Mouse (Mus musculus): Measurements from ENCODE around the gene Ptpn20. TPM values are rescaled to one million over a fixed set of nuclear protein-coding genes. Genes with fewer than 3 reads are reported as not detected.

Ptpn20 gene
- polyA plus RNA-seq, 1 experiment from 2014 or later: 0.33 TPM

- H3K36me3 ChIP-seq (replicated peaks; ENCODE audit: control insufficient read depth, insufficient read depth): no peaks in the 10 kb centered on the region
- no peak overlapping the region for H3K4me3 ChIP-seq (replicated peaks; ENCODE audit: low read length)
- no peak overlapping the region for H3K9ac ChIP-seq
- H3K27me3 ChIP-seq (ENCODE audit: control insufficient read depth, insufficient read depth, low read length): no peaks in the 10 kb centered on the region
- no peak for DNase-seq (ENCODE audit: low spot score)
- H3K4me1 ChIP-seq (replicated peaks; ENCODE audit: control insufficient read depth, insufficient read depth, low read length): no peaks in the 10 kb centered on the region
- 95% methylated on average over 6 of the region's 6 CpGs for WGBS
- H3K9me3 ChIP-seq (ENCODE audit: control insufficient read depth, low read length): no peaks in the 10 kb centered on the region
- no peak for ATAC-seq (ENCODE audit: low FRiP score)
- no peak overlapping the region for H3K27ac ChIP-seq
- H3K4me2 ChIP-seq (replicated peaks): no peak overlapping the region
Observed at GRCm38 (mm10) chr14:33666301-33666700, 77.3 kb downstream of the Ptpn20 start.

DNA sequence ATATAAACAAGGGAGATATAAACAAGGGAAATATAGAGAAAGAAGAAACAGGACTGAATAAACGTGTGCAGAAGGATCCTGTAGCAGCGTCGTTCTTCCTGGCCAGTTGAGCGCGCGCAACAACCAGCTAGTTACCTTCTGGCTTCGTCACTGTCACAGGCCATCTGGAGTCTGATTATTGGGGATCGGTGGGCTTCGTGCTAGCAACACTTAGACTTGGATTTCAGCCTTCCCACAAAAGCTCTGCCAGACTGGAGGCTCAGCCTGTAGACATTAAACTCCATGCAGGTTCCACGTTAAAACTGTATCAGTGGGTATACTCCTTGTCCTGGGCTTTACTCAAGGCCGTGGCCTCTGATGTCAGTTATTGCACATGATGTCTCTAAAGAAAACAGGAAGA lies 80.9 kb downstream of the Ptpn20 start:
- Histone ChIP-seq H3K9ac (no peak overlapping the region), H3K36me3 (replicated peaks; ENCODE audit: control insufficient read depth, insufficient read depth) (no peaks in the 10 kb centered on the region), H3K27me3 (ENCODE audit: control insufficient read depth, insufficient read depth, low read length) (no peaks in the 10 kb centered on the region), H3K4me2 (replicated peaks) (no peak overlapping the region), H3K4me1 (replicated peaks; ENCODE audit: control insufficient read depth, insufficient read depth, low read length) (no peaks in the 10 kb centered on the region), H3K9me3 (ENCODE audit: control insufficient read depth, low read length) (no peaks in the 10 kb centered on the region), H3K27ac (no peak overlapping the region), H3K4me3 (replicated peaks; ENCODE audit: low read length) (no peak overlapping the region)
- no peak for DNase-seq (ENCODE audit: low spot score)
- WGBS: 79% methylated on average over 11 of the region's 11 CpGs
- no peak for ATAC-seq (ENCODE audit: low FRiP score)

- Histone ChIP-seq H3K9ac (no peak overlapping the region), H3K4me3 (replicated peaks; ENCODE audit: low read length) (no peak overlapping the region), H3K9me3 (ENCODE audit: control insufficient read depth, low read length) (no peaks in the 10 kb centered on the region), H3K4me1 (replicated peaks; ENCODE audit: control insufficient read depth, insufficient read depth, low read length) (no peaks in the 10 kb centered on the region), H3K27ac (no peak overlapping the region), H3K4me2 (replicated peaks) (no peak overlapping the region), H3K27me3 (ENCODE audit: control insufficient read depth, insufficient read depth, low read length) (no peaks in the 10 kb centered on the region), H3K36me3 (replicated peaks; ENCODE audit: control insufficient read depth, insufficient read depth) (no peaks in the 10 kb centered on the region)
- no peak for ATAC-seq (ENCODE audit: low FRiP score)
- 81% methylated on average over 5 of the region's 5 CpGs for WGBS
- peak; percentile 56 for DNase-seq (ENCODE audit: low spot score)
Observed at GRCm38 (mm10) chr14:33673350-33674087, 84.5 kb downstream of the Ptpn20 start.

GRCm38 (mm10) chr14:33677996-33678395 lies 89.0 kb downstream of the Ptpn20 start:
- H3K4me1 ChIP-seq (replicated peaks; ENCODE audit: control insufficient read depth, insufficient read depth, low read length): peaks cover under 1% of the 10 kb centered on the region; the same call in 1 of the 2 replicates
- DNase-seq (ENCODE audit: low spot score) (no peak), ATAC-seq (ENCODE audit: low FRiP score) (no peak)
- no peak overlapping the region for H3K4me2 ChIP-seq (replicated peaks)
- H3K4me3 ChIP-seq (replicated peaks; ENCODE audit: low read length): no peak overlapping the region
- WGBS: 94% methylated on average over 6 of the region's 6 CpGs
- H3K36me3 ChIP-seq (replicated peaks; ENCODE audit: control insufficient read depth, insufficient read depth): no peaks in the 10 kb centered on the region
- no peak overlapping the region for H3K27ac ChIP-seq
- H3K27me3 ChIP-seq (ENCODE audit: control insufficient read depth, insufficient read depth, low read length): no peaks in the 10 kb centered on the region
- no peaks in the 10 kb centered on the region for H3K9me3 ChIP-seq (ENCODE audit: control insufficient read depth, low read length)
- no peak overlapping the region for H3K9ac ChIP-seq

GRCm38 (mm10) chr14:33678740-33679139 lies 89.7 kb downstream of the Ptpn20 start:
- Histone ChIP-seq H3K27ac (no peak overlapping the region), H3K36me3 (replicated peaks; ENCODE audit: control insufficient read depth, insufficient read depth) (no peaks in the 10 kb centered on the region), H3K4me2 (replicated peaks) (no peak overlapping the region), H3K4me3 (replicated peaks; ENCODE audit: low read length) (no peak overlapping the region), H3K9ac (no peak overlapping the region), H3K27me3 (ENCODE audit: control insufficient read depth, insufficient read depth, low read length) (no peaks in the 10 kb centered on the region), H3K9me3 (ENCODE audit: control insufficient read depth, low read length) (no peaks in the 10 kb centered on the region), H3K4me1 (replicated peaks; ENCODE audit: control insufficient read depth, insufficient read depth, low read length) (peaks cover 5% of the 10 kb centered on the region; the same call in 1 of the 2 replicates)
- 93% methylated on average over 3 of the region's 3 CpGs for WGBS
- DNase-seq (ENCODE audit: low spot score) (no peak), ATAC-seq (ENCODE audit: low FRiP score) (no peak)

DNA sequence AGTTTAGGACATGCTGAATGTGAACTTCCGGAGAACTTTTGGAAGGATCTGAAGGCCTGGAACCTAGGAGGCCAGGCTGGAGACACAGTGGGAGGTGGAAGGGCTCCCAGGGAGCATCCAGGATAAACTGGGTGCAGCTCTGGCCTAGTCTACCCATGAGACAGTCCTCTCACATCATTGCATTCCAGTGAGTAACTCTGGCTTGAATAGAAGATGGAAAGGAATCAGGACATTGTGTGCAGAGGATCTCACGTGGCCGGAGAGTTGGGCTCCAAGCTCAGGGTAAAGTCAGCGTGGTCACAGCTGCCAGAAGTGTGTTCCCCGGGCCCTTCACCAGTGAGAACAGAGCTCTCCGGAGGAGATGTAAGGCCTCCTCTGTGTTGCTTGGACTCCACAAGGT lies 91.6 kb downstream of the Ptpn20 start:
- peaks cover 11% of the 10 kb centered on the region for H3K4me1 ChIP-seq (replicated peaks; ENCODE audit: control insufficient read depth, insufficient read depth, low read length)
- no peak overlapping the region for H3K27ac ChIP-seq
- H3K27me3 ChIP-seq (ENCODE audit: control insufficient read depth, insufficient read depth, low read length): no peaks in the 10 kb centered on the region
- H3K4me3 ChIP-seq (replicated peaks; ENCODE audit: low read length): no peak overlapping the region
- 95% methylated on average over 6 of the region's 6 CpGs for WGBS
- no peaks in the 10 kb centered on the region for H3K36me3 ChIP-seq (replicated peaks; ENCODE audit: control insufficient read depth, insufficient read depth)
- DNase-seq (ENCODE audit: low spot score) (no peak), ATAC-seq (ENCODE audit: low FRiP score) (no peak)
- no peak overlapping the region for H3K9ac ChIP-seq
- no peaks in the 10 kb centered on the region for H3K9me3 ChIP-seq (ENCODE audit: control insufficient read depth, low read length)
- no peak overlapping the region for H3K4me2 ChIP-seq (replicated peaks)

GRCm38 (mm10) chr14:33682768-33683167 lies 93.8 kb downstream of the Ptpn20 start:
- H3K27me3 ChIP-seq (ENCODE audit: control insufficient read depth, insufficient read depth, low read length): no peaks in the 10 kb centered on the region
- H3K4me3 ChIP-seq (replicated peaks; ENCODE audit: low read length): no peak overlapping the region

GRCm38 (mm10) chr14:33683701-33684100 lies 94.7 kb downstream of the Ptpn20 start:
- WGBS: 8% methylated on average over 13 of the region's 13 CpGs
- Histone ChIP-seq H3K4me1 (replicated peaks; ENCODE audit: control insufficient read depth, insufficient read depth, low read length) (peaks cover 11% of the 10 kb centered on the region), H3K36me3 (replicated peaks; ENCODE audit: control insufficient read depth, insufficient read depth) (no peaks in the 10 kb centered on the region), H3K9me3 (ENCODE audit: control insufficient read depth, low read length) (no peaks in the 10 kb centered on the region), H3K4me3 (replicated peaks; ENCODE audit: low read length) (no peak overlapping the region), H3K9ac (no peak overlapping the region), H3K27me3 (ENCODE audit: control insufficient read depth, insufficient read depth, low read length) (no peaks in the 10 kb centered on the region), H3K4me2 (replicated peaks) (peak overlapping the region; percentile 13; the same call in 1 of the 2 replicates), H3K27ac (0 out of 2 replicates have a peak overlapping the region, but pooled peaks have one; percentile 34)
- ATAC-seq (ENCODE audit: low FRiP score) (peak; percentile 93), DNase-seq (ENCODE audit: low spot score) (peak; percentile 68)

More at GRCm38 (mm10) chr14:33682768-33683167, 93.8 kb downstream of the Ptpn20 start:
- no peaks in the 10 kb centered on the region for H3K36me3 ChIP-seq (replicated peaks; ENCODE audit: control insufficient read depth, insufficient read depth)
- no peak overlapping the region for H3K4me2 ChIP-seq (replicated peaks)
- H3K27ac ChIP-seq: 0 out of 2 replicates have a peak overlapping the region, but pooled peaks have one; percentile 28
- ATAC-seq (ENCODE audit: low FRiP score) (no peak), DNase-seq (ENCODE audit: low spot score) (no peak)
- 68% methylated on average over 2 of the region's 2 CpGs for WGBS
- peaks cover 11% of the 10 kb centered on the region for H3K4me1 ChIP-seq (replicated peaks; ENCODE audit: control insufficient read depth, insufficient read depth, low read length)
- H3K9me3 ChIP-seq (ENCODE audit: control insufficient read depth, low read length): no peaks in the 10 kb centered on the region
- H3K9ac ChIP-seq: no peak overlapping the region

DNA sequence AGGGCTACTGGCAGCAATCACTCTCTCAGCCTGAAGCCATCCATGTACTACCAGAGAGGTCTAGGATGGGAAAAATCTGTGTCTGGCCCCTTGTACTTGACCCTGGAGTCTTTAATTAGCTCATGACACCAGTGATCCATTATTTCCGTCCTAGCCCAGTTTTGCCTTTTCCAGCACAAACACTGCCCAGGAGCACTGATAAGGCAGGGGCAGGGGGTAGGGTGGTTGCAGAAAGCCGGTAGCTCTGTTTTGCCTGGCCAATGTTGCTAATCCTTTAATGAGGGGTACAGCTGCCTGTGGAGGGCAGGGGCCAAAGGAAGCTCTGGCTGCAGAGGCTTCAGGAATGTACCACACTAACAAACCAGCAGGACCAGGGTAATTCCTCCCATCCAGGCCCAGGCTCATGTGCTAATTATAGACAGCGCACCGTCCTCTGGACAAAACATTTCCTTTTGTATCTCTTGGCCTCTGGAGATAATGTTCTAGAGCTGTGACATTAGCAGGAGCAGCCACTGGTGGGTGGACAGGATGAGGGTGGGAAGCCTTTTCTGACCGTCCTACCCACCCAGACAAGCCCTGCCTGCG lies 98.5 kb downstream of the Ptpn20 start:
- no peak overlapping the region for H3K9ac ChIP-seq
- no peaks in the 10 kb centered on the region for H3K9me3 ChIP-seq (ENCODE audit: control insufficient read depth, low read length)
- peaks cover 15% of the 10 kb centered on the region for H3K4me1 ChIP-seq (replicated peaks; ENCODE audit: control insufficient read depth, insufficient read depth, low read length)
- H3K27me3 ChIP-seq (ENCODE audit: control insufficient read depth, insufficient read depth, low read length): no peaks in the 10 kb centered on the region
- no peak overlapping the region for H3K27ac ChIP-seq
- DNase-seq (ENCODE audit: low spot score) (no peak), ATAC-seq (ENCODE audit: low FRiP score) (no peak)
- no peak overlapping the region for H3K4me2 ChIP-seq (replicated peaks)
- no peaks in the 10 kb centered on the region for H3K36me3 ChIP-seq (replicated peaks; ENCODE audit: control insufficient read depth, insufficient read depth)
- 65% methylated on average over 6 of the region's 6 CpGs for WGBS
- no peak overlapping the region for H3K4me3 ChIP-seq (replicated peaks; ENCODE audit: low read length)
